Mouse (Mus musculus) right cerebral cortex, postnatal 4 days (tissue): Measurements from ENCODE around the gene Hbp1.

Source experiments
- DNase-seq: peaks from one replicate; pipeline ENCODE4 v3.0.0-alpha.2; 2022

Gene Hbp1

DNA sequence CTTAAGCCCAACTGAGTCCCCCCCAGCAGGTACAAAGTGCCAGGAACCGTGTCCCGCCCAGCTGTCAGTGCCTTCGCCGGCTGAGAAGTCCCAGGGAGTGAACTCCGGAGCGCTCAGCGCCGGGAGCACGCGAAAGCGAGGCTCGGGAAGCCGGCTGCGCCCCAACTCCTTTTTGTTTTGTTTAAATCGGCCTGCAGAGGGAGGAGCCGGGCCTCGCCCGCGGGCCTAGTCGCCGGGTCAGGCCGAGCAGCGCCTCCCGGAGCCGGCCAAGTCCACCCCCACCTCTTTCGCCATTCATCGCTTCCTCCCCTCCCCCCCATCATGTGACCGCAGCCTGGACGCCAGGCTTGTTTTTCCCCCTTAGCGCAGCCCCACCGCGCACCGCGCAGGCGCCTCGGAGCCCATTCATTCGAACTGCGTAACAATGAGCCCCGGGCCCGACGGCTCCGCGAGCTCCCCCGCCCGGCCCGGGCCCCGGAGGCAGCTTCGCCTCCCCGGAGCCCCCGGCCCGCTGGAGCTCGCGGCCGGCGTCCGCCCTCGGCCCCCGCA, 1.1 kb downstream of the Hbp1 start:
- peak; percentile 89 for DNase-seq

DNA sequence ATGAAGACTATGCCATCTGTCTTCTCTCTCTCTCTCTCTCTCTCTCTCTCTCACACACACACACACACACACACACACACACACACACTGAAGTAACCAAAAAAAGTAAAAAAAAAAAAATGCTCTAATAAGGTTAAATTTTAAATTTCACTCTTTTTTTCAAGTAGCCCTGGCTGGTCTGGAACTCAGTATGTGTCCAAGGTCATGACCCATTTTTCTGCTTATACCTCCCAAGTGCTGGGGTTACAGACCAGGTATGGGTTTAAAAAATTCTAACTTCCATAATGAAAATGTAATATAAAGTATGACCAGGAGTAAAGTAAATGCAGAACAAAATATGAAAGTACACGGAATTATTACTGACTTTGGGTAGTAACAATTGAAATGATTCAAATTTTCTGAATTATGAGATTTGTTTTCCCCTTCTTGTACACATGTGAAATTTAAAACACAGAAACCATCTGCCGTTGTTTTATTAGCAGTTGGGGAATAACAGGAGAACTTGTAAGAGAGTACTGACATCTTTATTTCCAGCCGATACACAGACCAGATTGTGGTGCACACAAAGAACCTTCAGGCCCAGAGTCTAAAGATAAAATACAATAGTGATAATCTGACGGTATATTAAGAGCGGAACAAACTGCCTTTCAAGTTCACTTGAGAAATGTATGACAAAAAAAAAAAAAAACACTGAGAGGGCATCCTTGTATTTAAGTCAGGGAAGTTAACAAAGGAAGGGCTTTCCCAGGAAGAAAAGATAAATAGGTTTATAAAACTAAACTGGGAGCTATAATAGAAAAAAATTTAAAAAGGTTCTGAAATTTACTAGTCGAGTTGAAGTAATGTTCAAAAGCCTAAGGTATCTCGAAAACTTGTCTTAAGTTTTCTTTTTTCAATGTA, 2.0 kb downstream of the Hbp1 start:
- DNase-seq, result no peak

GRCm38 (mm10) chr12:31947476-31947875, 2.9 kb downstream of the Hbp1 start:
- DNase-seq, result no peak

- no peak for DNase-seq
Measured at GRCm38 (mm10) chr12:31944405-31944804, 5.9 kb downstream of the Hbp1 start.

DNA sequence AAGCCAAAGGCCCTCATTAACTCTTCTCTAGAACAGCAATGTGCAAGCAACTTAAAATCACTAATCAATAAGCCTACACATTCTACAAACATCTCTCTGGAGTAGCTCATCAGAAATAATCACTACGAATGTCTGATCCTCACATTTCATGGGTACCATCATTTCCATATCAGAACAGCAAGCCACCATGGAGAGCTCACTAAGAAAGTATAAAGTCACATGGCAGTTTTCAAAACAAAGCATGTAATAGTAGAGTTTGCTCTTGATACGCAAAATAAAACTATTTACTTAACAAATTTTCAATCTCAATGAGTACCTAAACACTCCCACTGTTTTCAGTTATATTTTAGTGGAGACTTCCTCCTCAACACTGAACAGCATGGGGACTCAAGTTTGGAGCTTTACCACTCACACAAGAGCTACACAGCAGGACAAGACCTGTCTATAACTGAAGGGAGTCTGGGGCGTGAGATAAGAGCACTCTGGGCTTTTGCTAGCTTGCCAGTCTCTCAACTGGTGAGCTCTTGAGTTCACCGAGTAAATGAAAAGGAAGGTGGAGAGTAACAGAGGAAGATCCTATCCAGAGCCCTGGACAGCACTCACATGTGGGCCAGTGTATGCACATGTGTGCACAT, 7.2 kb downstream of the Hbp1 start:
- no peak for DNase-seq

DNA sequence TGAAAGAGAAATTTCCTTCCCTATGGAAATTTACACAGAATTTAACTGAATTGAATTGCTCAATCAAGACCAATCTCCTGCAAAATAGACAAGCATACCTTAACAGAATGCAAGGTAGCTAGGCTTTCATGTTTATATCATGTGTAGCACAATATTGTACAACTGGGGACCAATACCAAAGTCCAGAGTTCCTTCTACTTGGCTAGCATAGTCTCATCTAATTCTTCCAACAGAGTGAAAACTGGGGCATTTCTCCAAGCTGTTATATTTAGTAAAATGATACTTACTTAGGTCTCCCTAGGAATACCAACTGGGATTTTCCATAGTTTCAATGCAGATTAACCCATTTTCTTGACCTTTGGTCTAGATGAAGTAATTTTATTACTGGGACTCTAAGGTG, 11.3 kb downstream of the Hbp1 start:
- no peak for DNase-seq

GRCm38 (mm10) chr12:31938391-31938997, 11.8 kb downstream of the Hbp1 start:
- DNase-seq, result no peak

- DNase-seq, result no peak
Measured at GRCm38 (mm10) chr12:31937613-31938012, 12.7 kb downstream of the Hbp1 start.

- no peak for DNase-seq
Measured at GRCm38 (mm10) chr12:31936657-31937300, 13.6 kb downstream of the Hbp1 start.

- DNase-seq, result no peak
Measured at GRCm38 (mm10) chr12:31931818-31932217, 18.5 kb downstream of the Hbp1 start.

GRCm38 (mm10) chr12:31928498-31928897, 21.8 kb downstream of the Hbp1 start:
- DNase-seq, result no peak

DNA sequence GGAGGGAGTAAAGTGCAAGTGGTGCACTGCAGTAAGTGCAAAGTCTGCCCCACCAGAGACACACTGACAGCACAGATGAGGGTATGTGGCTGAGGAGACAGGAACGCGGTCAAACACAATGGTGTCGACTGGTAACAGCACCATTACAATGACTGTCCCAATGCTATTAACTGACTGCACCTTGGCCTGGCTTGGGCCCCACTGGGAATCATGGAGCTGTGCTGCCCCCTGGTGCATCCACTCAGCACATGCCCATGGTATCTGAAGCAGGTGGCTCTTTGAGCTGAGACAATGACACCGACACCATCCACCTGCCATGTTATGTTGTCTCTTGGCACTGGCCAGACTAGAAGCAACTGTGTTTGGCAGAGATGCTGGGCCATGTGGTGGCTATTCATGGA, 23.7 kb downstream of the Hbp1 start:
- DNase-seq, result peak; percentile 75

GRCm38 (mm10) chr12:31925343-31925742, 25.0 kb downstream of the Hbp1 start:
- DNase-seq, result no peak

- DNase-seq, result no peak
Measured at GRCm38 (mm10) chr12:31924135-31924534, 26.2 kb downstream of the Hbp1 start.

DNA sequence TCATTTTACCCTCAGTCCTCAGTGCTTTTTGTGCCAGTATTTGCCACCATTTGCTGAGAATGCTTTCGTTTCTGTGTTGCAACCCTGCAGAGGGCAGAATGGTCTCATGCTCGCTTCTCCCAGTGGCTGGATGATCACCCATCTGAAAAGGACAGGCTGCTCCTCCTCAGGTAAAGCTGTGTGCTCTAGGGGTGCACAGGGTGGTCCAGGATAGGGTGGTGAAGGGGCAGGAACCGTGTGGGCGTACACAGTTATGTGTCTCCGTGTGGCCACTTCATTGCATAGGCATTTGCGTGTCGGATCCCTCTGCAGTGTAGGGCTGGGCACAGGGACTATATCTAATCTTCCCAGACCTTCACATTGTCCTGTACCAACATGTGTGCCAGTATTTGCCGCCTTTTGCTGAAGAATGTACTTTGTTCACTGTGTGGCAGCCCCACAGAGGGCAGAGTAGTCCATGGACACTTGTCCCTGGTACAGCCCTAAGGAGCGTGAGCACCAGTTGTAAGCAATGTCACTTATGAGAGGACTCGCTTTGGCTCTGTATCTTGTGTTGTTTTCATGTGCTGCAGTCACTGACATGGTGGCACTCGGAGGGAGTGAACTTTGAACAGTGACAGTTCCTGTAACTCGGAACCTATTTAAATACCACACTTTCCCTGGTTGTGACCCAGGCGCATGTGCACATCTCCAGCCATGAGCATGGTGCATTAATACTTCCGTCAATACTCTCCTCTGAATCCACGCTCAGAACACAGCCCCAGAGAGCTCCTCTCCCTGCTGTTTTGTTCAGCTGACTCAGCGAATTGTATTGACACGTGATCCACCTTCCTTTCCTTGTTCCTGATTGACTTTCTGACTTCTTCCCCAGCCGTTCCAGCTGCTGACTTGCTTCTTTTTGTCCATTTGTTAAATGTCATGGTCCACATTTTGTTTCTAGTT, 29.6 kb downstream of the Hbp1 start:
- DNase-seq, result no peak

GRCm38 (mm10) chr12:31917245-31917644, 33.1 kb downstream of the Hbp1 start:
- no peak for DNase-seq

- no peak for DNase-seq
Measured at GRCm38 (mm10) chr12:31916691-31917090, 33.6 kb downstream of the Hbp1 start.

- no peak for DNase-seq
Measured at GRCm38 (mm10) chr12:31913614-31914013, 36.7 kb downstream of the Hbp1 start.

- DNase-seq, result no peak
Measured at GRCm38 (mm10) chr12:31912966-31913551, 37.3 kb downstream of the Hbp1 start.

GRCm38 (mm10) chr12:31907436-31907835, 42.9 kb downstream of the Hbp1 start:
- DNase-seq, result no peak
